ENCODE assay signal across 19 mouse cellular contexts in genomic region chr10:117166785-117167425, GRCm38 (mm10). TPM values are rescaled to one million over a fixed set of nuclear protein-coding genes. Genes with fewer than 3 reads are reported as not detected.
DNase-seq lines count a peak whose midpoint lies in the region; ATAC-seq lines count a peak whose summit lies in the region.
"Had no signal": no experiment of that assay in that cellular context is flagged by ENCODE, and none has a peak within 500 bp of the region (broad histone marks: within the 10 kb centered on the region; RNA-seq: fewer than 3 reads in every experiment).

No protein-coding gene starts in this region.

- peak; percentile 34 for DNase-seq in spleen, adult 12 weeks (ENCODE audit: low spot score)
- DNase-seq in spleen, adult 18-20 months: no peak
- DNase-seq in R1 (ENCODE audit: low read depth, low spot score): peak; percentile 63
- DNase-seq in lung, postnatal 4 days: no peak
- DNase-seq: adrenal gland, adult 8-10 months; cerebellum, adult 9-10 months; embryo, embryonic 11 days; heart, postnatal 36 days; kidney, adult 8-10 months; lung, adult 18-20 months; thymus, postnatal 4 days had no signal

- 73% methylated on average over 11 of the region's 11 CpGs for WGBS in kidney, embryonic 16.5 days
- 75% methylated on average over 11 of the region's 11 CpGs for WGBS in kidney, embryonic 14.5 days

- H3K4me2 ChIP-seq in kidney, embryonic 16.5 days (replicated peaks; ENCODE audit: low read depth, low read length): no peak overlapping the region
- no peak overlapping the region for H3K4me2 ChIP-seq in kidney, embryonic 14.5 days (replicated peaks; ENCODE audit: low read depth, low read length)
- H3K4me2 ChIP-seq: midbrain, embryonic 15.5 days had no signal

- no peak overlapping the region for H3K4me3 ChIP-seq in kidney, embryonic 16.5 days (ENCODE audit: low read length)
- no peak overlapping the region for H3K4me3 ChIP-seq in kidney, embryonic 14.5 days (ENCODE audit: low read length)
- H3K4me3 ChIP-seq: layer of hippocampus, adult 2 months; midbrain, embryonic 15.5 days had no signal

- no peak overlapping the region for H3K27ac ChIP-seq in kidney, embryonic 16.5 days (ENCODE audit: low read length)
- H3K27ac ChIP-seq in kidney, embryonic 14.5 days (ENCODE audit: low read depth, low read length): no peak overlapping the region
- H3K27ac ChIP-seq: hindbrain, postnatal 0 days; layer of hippocampus, adult 2 months; macrophage; midbrain, embryonic 15.5 days had no signal

- H3K27me3 ChIP-seq in kidney, embryonic 16.5 days (ENCODE audit: insufficient read depth, low read length): no peaks in the 10 kb centered on the region
- H3K27me3 ChIP-seq in kidney, embryonic 14.5 days (ENCODE audit: control insufficient read depth, insufficient read depth, low read length): no peaks in the 10 kb centered on the region
- H3K27me3 ChIP-seq: midbrain, embryonic 15.5 days had no signal

- no peaks in the 10 kb centered on the region for H3K36me3 ChIP-seq in kidney, embryonic 16.5 days (ENCODE audit: insufficient read depth, low read length)
- no peaks in the 10 kb centered on the region for H3K36me3 ChIP-seq in kidney, embryonic 14.5 days (ENCODE audit: control insufficient read depth, insufficient read depth, low read length)
- H3K36me3 ChIP-seq: midbrain, embryonic 15.5 days had no signal

- H3K4me1 ChIP-seq in kidney, embryonic 16.5 days (ENCODE audit: insufficient read depth, low read length): no peaks in the 10 kb centered on the region
- no peaks in the 10 kb centered on the region for H3K4me1 ChIP-seq in kidney, embryonic 14.5 days (ENCODE audit: control insufficient read depth, insufficient read depth, low read length)
- H3K4me1 ChIP-seq: midbrain, embryonic 15.5 days had no signal

- ATAC-seq in erythroid progenitor cell, adult 5-6 weeks (replicated peaks; ENCODE audit: low FRiP score, poor library complexity, severe bottlenecking): peak; percentile 98
- peak; percentile 95 for ATAC-seq in megakaryocyte progenitor cell, adult 5-6 weeks (replicated peaks; ENCODE audit: poor library complexity)
- no peak for ATAC-seq in kidney, embryonic 16.5 days (ENCODE audit: low FRiP score, low TSS enrichment)
- ATAC-seq in kidney, embryonic 14.5 days (ENCODE audit: low FRiP score, low TSS enrichment): no peak
- ATAC-seq: hindbrain, postnatal 0 days; midbrain, embryonic 15.5 days had no signal

- H3K9ac ChIP-seq in kidney, embryonic 16.5 days (replicated peaks; ENCODE audit: low read length): no peak overlapping the region
- no peak overlapping the region for H3K9ac ChIP-seq in kidney, embryonic 14.5 days (ENCODE audit: low read depth, low read length)
- H3K9ac ChIP-seq: midbrain, embryonic 15.5 days had no signal

- no peaks in the 10 kb centered on the region for H3K9me3 ChIP-seq in kidney, embryonic 16.5 days (ENCODE audit: low read length)
- no peaks in the 10 kb centered on the region for H3K9me3 ChIP-seq in kidney, embryonic 14.5 days (ENCODE audit: control insufficient read depth, low read length)
- H3K9me3 ChIP-seq: midbrain, embryonic 15.5 days had no signal

RNA-seq across cellular contexts. Expression of gene Frs2, which starts 18.6 kb away (rescaled TPM):
- total RNA-seq in erythroid progenitor cell, adult 5-6 weeks (2015; ENCODE audit: low replicate concordance): 32.1 and 44.4 TPM in 2 replicates
- 15.1 and 25.8 TPM in 2 replicates for total RNA-seq in erythroid progenitor cell, adult 5-6 weeks (2017; ENCODE audit: low replicate concordance)
- total RNA-seq in megakaryocyte progenitor cell, adult 5-6 weeks (2015): 33.5 and 37.9 TPM in 2 replicates
- 14.4 and 15.1 TPM in 2 replicates for total RNA-seq in megakaryocyte progenitor cell, adult 5-6 weeks (2017)
- polyA plus RNA-seq in kidney, embryonic 16.5 days (2015; fragmentation: Nextera tagmentation; extraction: Ambion mirVana): 18.0 and 19.7 TPM in 2 replicates
- 25.4 and 28.0 TPM in 2 replicates for polyA plus RNA-seq in kidney, embryonic 14.5 days (2014; fragmentation: Nextera tagmentation; extraction: Ambion mirVana)

RNA-seq across cellular contexts. Expression of gene Yeats4, which starts 57.4 kb away (rescaled TPM):
- 36.4 and 65.8 TPM in 2 replicates for total RNA-seq in erythroid progenitor cell, adult 5-6 weeks (2015; ENCODE audit: low replicate concordance)
- 57.3 and 94.7 TPM in 2 replicates for total RNA-seq in erythroid progenitor cell, adult 5-6 weeks (2017; ENCODE audit: low replicate concordance)
- 67.5 and 68.1 TPM in 2 replicates for total RNA-seq in megakaryocyte progenitor cell, adult 5-6 weeks (2015)
- total RNA-seq in megakaryocyte progenitor cell, adult 5-6 weeks (2017): 109 and 137 TPM in 2 replicates
- 67.3 and 70.7 TPM in 2 replicates for polyA plus RNA-seq in kidney, embryonic 16.5 days (2015; fragmentation: Nextera tagmentation; extraction: Ambion mirVana)
- 82.1 and 93.5 TPM in 2 replicates for polyA plus RNA-seq in kidney, embryonic 14.5 days (2014; fragmentation: Nextera tagmentation; extraction: Ambion mirVana)

Comparison
In these comparisons a context has a peak if more than half of its experiments do, and no peak if none do; other contexts are left out.
1. DNase-seq: peak in spleen, adult 12 weeks (single experiment) and R1 (single experiment); none in spleen, adult 18-20 months (0 of 2) and lung, postnatal 4 days (0 of 2).
2. ATAC-seq: peak in erythroid progenitor cell, adult 5-6 weeks (single experiment) and megakaryocyte progenitor cell, adult 5-6 weeks (single experiment); none in kidney, embryonic 16.5 days (single experiment) and kidney, embryonic 14.5 days (single experiment).